Mouse (Mus musculus) MEL (cell line): Measurements from ENCODE around the gene Farp1. TPM values are rescaled to one million over a fixed set of nuclear protein-coding genes. Genes with fewer than 3 reads are reported as not detected.

Experiments used
- DNase-seq: peaks from one replicate; pipeline ENCODE4 v3.0.0; 2011; ENCODE audit warnings: low read depth, low spot score
- H3K27ac ChIP-seq: 2 replicates; pipeline ENCODE4 v1.5.1; 2012; ENCODE audit warnings: low read depth, mild to moderate bottlenecking, control low read depth, low read length, moderate library complexity; ENCODE audit not compliant: control insufficient read depth
- H3K27me3 ChIP-seq, 2 experiments: fragments of 150-350 bp in 1 of 2; sonication (generic) in 1 of 2; 2 replicates each; pipeline ENCODE4 v1.6.1; 2012; ENCODE audit warnings: low read length in 2 of 2, mild to moderate bottlenecking in 2 of 2, improper control_type of control experiment in 1 of 2, moderate library complexity in 1 of 2; ENCODE audit not compliant: insufficient read depth in 2 of 2, control insufficient read depth in 1 of 2
- H3K36me3 ChIP-seq, 2 experiments: 2 replicates each; pipeline ENCODE4 v1.6.1; 2012 to 2014; ENCODE audit warnings: low read length in 2 of 2, improper control_type of control experiment in 1 of 2, inconsistent platforms in 1 of 2, mild to moderate bottlenecking in 1 of 2; ENCODE audit not compliant: insufficient read depth in 2 of 2, control insufficient read depth in 1 of 2
- H3K4me1 ChIP-seq, 2 experiments: fragments of 150-350 bp in 1 of 2; sonication (generic) in 1 of 2; 2 replicates each; pipeline ENCODE4 v1.6.1; 2012; ENCODE audit warnings: low read length in 2 of 2, improper control_type of control experiment in 1 of 2, mild to moderate bottlenecking in 1 of 2; ENCODE audit not compliant: insufficient read depth in 2 of 2, control insufficient read depth in 1 of 2
- H3K4me3 ChIP-seq, 2 experiments: fragments of 150-350 bp in 1 of 2; sonication (generic) in 1 of 2; 2 replicates each; pipeline ENCODE4 v1.5.1; 2012; ENCODE audit warnings: low read depth in 2 of 2, low read length in 2 of 2, mild to moderate bottlenecking in 2 of 2, moderate library complexity in 2 of 2, control low read depth in 1 of 2, improper control_type of control experiment in 1 of 2; ENCODE audit not compliant: control insufficient read depth in 1 of 2, insufficient read depth in 1 of 2
- H3K79me2 ChIP-seq: 2 replicates; pipeline ENCODE4 v1.6.1; 2012; ENCODE audit warnings: mild to moderate bottlenecking, low read length, moderate library complexity; ENCODE audit not compliant: control insufficient read depth, poor library complexity, insufficient read depth
- H3K9ac ChIP-seq: 2 replicates; pipeline ENCODE4 v1.6.1; 2012; ENCODE audit warnings: low read depth, mild to moderate bottlenecking, control low read depth, low read length, moderate library complexity; ENCODE audit not compliant: control insufficient read depth, poor library complexity, severe bottlenecking
- H3K9me3 ChIP-seq: fragments of 150-350 bp; sonication (generic); replicated peaks from 2 replicates; pipeline ENCODE4 v1.6.1; 2012; ENCODE audit warnings: mild to moderate bottlenecking, low read length, improper control_type of control experiment, moderate library complexity; ENCODE audit not compliant: insufficient read depth
- BHLHE40 ChIP-seq: IDR thresholded peaks from 2 replicates; pipeline ENCODE4 v1.6.1; 2012; ENCODE audit warnings: low read depth, mild to moderate bottlenecking, inconsistent platforms, low read length, improper control_type of control experiment, borderline replicate concordance
- CHD2 ChIP-seq: IDR thresholded peaks from 2 replicates; pipeline ENCODE4 v1.6.1; 2011; ENCODE audit warnings: low read length, improper control_type of control experiment
- CTCF ChIP-seq, 3 experiments: IDR thresholded peaks in 2 of 3; conservative IDR thresholded peaks in 1 of 3; 2 replicates each; pipeline ENCODE4 v1.5.1; 2011 to 2012; ENCODE audit warnings: low read length in 3 of 3, low read depth in 2 of 3, mild to moderate bottlenecking in 2 of 3, improper control_type of control experiment in 1 of 3, inconsistent platforms in 1 of 3, mixed read lengths in 1 of 3, moderate library complexity in 1 of 3; ENCODE audit not compliant: control insufficient read depth in 1 of 3, insufficient read depth in 1 of 3, poor library complexity in 1 of 3, severe bottlenecking in 1 of 3
- E2F4 ChIP-seq: IDR thresholded peaks from 2 replicates; pipeline ENCODE4 v1.6.1; 2011; ENCODE audit warnings: low read depth, low read length, improper control_type of control experiment, borderline replicate concordance
- ETS1 ChIP-seq: IDR thresholded peaks from 2 replicates; pipeline ENCODE4 v1.6.1; 2012; ENCODE audit warnings: low read depth, mild to moderate bottlenecking, inconsistent platforms, low read length, improper control_type of control experiment, moderate library complexity
- GATA1 ChIP-seq: IDR thresholded peaks from 2 replicates; pipeline ENCODE4 v1.6.1; 2011; ENCODE audit warnings: low read depth, low read length, improper control_type of control experiment
- JUND ChIP-seq: IDR thresholded peaks from 2 replicates; pipeline ENCODE4 v1.6.1; 2011; ENCODE audit warnings: low read depth, mild to moderate bottlenecking, improper control_type of control experiment, low read length
- MAFK ChIP-seq: IDR thresholded peaks from 2 replicates; pipeline ENCODE4 v1.6.1; 2011; ENCODE audit warnings: low read depth, mild to moderate bottlenecking, low read length, improper control_type of control experiment, borderline replicate concordance
- MAX ChIP-seq: IDR thresholded peaks from 2 replicates; pipeline ENCODE4 v1.6.1; 2011; ENCODE audit warnings: low read length, improper control_type of control experiment
- MXI1 ChIP-seq: IDR thresholded peaks from 2 replicates; pipeline ENCODE4 v1.6.1; 2011; ENCODE audit warnings: mild to moderate bottlenecking, low read depth, low read length, improper control_type of control experiment
- MYC ChIP-seq: IDR thresholded peaks from 2 replicates; pipeline ENCODE4 v1.6.1; 2011; ENCODE audit warnings: low read depth, mild to moderate bottlenecking, low read length, improper control_type of control experiment, moderate library complexity
- POLR2A ChIP-seq, 2 experiments: IDR thresholded peaks; 2 replicates each; pipeline ENCODE4 v1.6.1; 2011 to 2012; ENCODE audit warnings: low read length in 2 of 2, mild to moderate bottlenecking in 2 of 2, control low read depth in 1 of 2, improper control_type of control experiment in 1 of 2, low read depth in 1 of 2, moderate library complexity in 1 of 2; ENCODE audit not compliant: control insufficient read depth in 1 of 2, insufficient read depth in 1 of 2, poor library complexity in 1 of 2
- POLR2AphosphoS2 ChIP-seq: IDR thresholded peaks from 2 replicates; pipeline ENCODE4 v1.6.1; 2011; ENCODE audit warnings: low read length, improper control_type of control experiment
- POLR2AphosphoS5 ChIP-seq: IDR thresholded peaks from 2 replicates; pipeline ENCODE4 v1.6.1; 2012; ENCODE audit warnings: low read depth, borderline replicate concordance, mild to moderate bottlenecking, inconsistent platforms, low read length, moderate library complexity, mixed read lengths
- RAD21 ChIP-seq: IDR thresholded peaks from 2 replicates; pipeline ENCODE4 v1.6.1; 2011; ENCODE audit warnings: mild to moderate bottlenecking, low read depth, low read length, improper control_type of control experiment
- SIN3A ChIP-seq: IDR thresholded peaks from 2 replicates; pipeline ENCODE4 v1.6.1; 2012; ENCODE audit warnings: low read length, improper control_type of control experiment, inconsistent platforms
- SMC3 ChIP-seq: IDR thresholded peaks from 2 replicates; pipeline ENCODE4 v1.6.1; 2011; ENCODE audit warnings: low read depth, low read length, improper control_type of control experiment
- TBP ChIP-seq: IDR thresholded peaks from 2 replicates; pipeline ENCODE4 v1.8.0; 2011; ENCODE audit warnings: low read depth, low read length, improper control_type of control experiment
- TCF12 ChIP-seq: IDR thresholded peaks from 2 replicates; pipeline ENCODE4 v1.6.1; 2014; ENCODE audit warnings: low read depth, mild to moderate bottlenecking, inconsistent platforms, low read length, improper control_type of control experiment, moderate library complexity
- USF1 ChIP-seq: IDR thresholded peaks from 2 replicates; pipeline ENCODE4 v1.6.1; 2014; ENCODE audit warnings: low read depth, mild to moderate bottlenecking, inconsistent platforms, low read length, improper control_type of control experiment, moderate library complexity
- polyA plus RNA-seq, 2 experiments: library from polyadenylated mRNA; stranded (reverse) in 1 of 2; unstranded in 1 of 2; fragments of >175 nt in 1 of 2; fragments of >200 nt in 1 of 2; gene quantifications; 2 replicates each; pipeline versions ENCODE4 v1.2.1 to v1.2.4; 2012; ENCODE audit warnings: low replicate concordance in 2 of 2, low read depth in 1 of 2; ENCODE audit not compliant: insufficient read length in 2 of 2, insufficient read depth in 1 of 2, missing spikeins in 1 of 2
- total RNA-seq: library from RNA; depleted of rRNA; stranded (reverse); fragments of 300-350 nt; gene quantifications from 2 replicates; pipeline ENCODE4 v1.2.3, GENCODE M21; 2012

The Farp1 gene
- total and polyA plus RNA-seq, 3 experiments = 0.62 to 1.1 TPM; not detected in 1

DNA sequence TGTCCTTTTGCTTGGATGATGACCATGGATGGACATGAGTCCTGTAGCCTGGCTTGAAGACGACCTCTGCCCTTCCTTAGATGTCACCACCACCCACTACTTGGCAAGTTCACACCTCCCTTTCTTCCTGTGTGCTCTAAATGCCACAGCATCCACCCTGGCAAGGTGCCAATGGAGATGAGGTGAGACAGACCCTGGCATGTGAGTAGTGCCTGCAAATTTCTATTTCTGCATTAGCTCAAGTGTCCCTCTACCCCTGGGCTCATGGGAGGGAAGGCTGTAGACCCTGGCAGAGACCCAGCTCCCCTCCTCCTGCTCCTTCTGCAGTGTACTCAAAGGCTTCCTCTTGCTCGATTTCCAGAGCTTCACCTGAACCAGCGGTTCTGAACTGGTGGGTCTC, 279.9 kb downstream of the Farp1 start:
- peak; percentile 30 for DNase-seq
- peaks cover 62% of the 10 kb centered on the region for H3K79me2 ChIP-seq
- H3K27ac ChIP-seq = no peak overlapping the region
- H3K36me3 ChIP-seq = peaks cover 0 to 17% of the 10 kb centered on the region in 2 experiments; a peak in 2 of 4 replicates
- TF ChIP-seq MAFK = no peak
- no peak for TF ChIP-seq GATA1
- no peak for TF ChIP-seq SIN3A
- no peak for TF ChIP-seq CTCF (IDR thresholded peaks at IDR 0.05 in 2 of 3, conservative IDR thresholded peaks at IDR 0.05 in 1 of 3; ENCODE audit: control insufficient read depth in 1 of 3, insufficient read depth in 1 of 3, low read depth in 2 of 3, low read length in 3 of 3, poor library complexity in 1 of 3, severe bottlenecking in 1 of 3)
- no peak for TF ChIP-seq MXI1
- no peak for TF ChIP-seq ETS1
- TF ChIP-seq TBP = no peak
- TF ChIP-seq BHLHE40 = no peak
- no peak for TF ChIP-seq MAX
- H3K4me3 ChIP-seq = no peak overlapping the region
- peaks cover 3 to 18% of the 10 kb centered on the region in 2 experiments for H3K4me1 ChIP-seq
- H3K27me3 ChIP-seq = no peaks in the 10 kb centered on the region
- H3K9ac ChIP-seq = no peak overlapping the region
- no peaks in the 10 kb centered on the region for H3K9me3 ChIP-seq

- Histone ChIP-seq H3K4me1 (peaks cover 3 to 18% of the 10 kb centered on the region in 2 experiments), H3K36me3 (peaks cover 0 to 17% of the 10 kb centered on the region in 2 experiments; a peak in 2 of 4 replicates), H3K4me3 (no peak overlapping the region), H3K79me2 (peaks cover 59% of the 10 kb centered on the region), H3K9ac (no peak overlapping the region), H3K27ac (no peak overlapping the region), H3K27me3 (no peaks in the 10 kb centered on the region), H3K9me3 (no peaks in the 10 kb centered on the region)
- no peak for DNase-seq
- no peak for TF ChIP-seq SMC3
- TF ChIP-seq JUND = no peak
- no peak for TF ChIP-seq USF1
- no peak for TF ChIP-seq POLR2AphosphoS5
- no peak for TF ChIP-seq POLR2A (IDR thresholded peaks at IDR 0.05; ENCODE audit: control insufficient read depth in 1 of 2, insufficient read depth in 1 of 2, low read depth in 1 of 2, low read length in 2 of 2, poor library complexity in 1 of 2)
- no peak for TF ChIP-seq RAD21
- no peak for TF ChIP-seq CHD2
- no peak for TF ChIP-seq MYC
- TF ChIP-seq MAFK = no peak
- TF ChIP-seq TCF12 = no peak
- TF ChIP-seq POLR2AphosphoS2 = no peak
- no peak for TF ChIP-seq CTCF (IDR thresholded peaks at IDR 0.05 in 2 of 3, conservative IDR thresholded peaks at IDR 0.05 in 1 of 3; ENCODE audit: control insufficient read depth in 1 of 3, insufficient read depth in 1 of 3, low read depth in 2 of 3, low read length in 3 of 3, poor library complexity in 1 of 3, severe bottlenecking in 1 of 3)
- no peak for TF ChIP-seq E2F4
- TF ChIP-seq BHLHE40 = no peak
Observed at GRCm38 (mm10) chr14:121316136-121316535, 281.1 kb downstream of the Farp1 start.
